Mouse (Mus musculus) ES-E14 (cell line): ENCODE data around the gene Tor3a.

Experiments
- HCFC1 ChIP-seq: IDR thresholded peaks from 2 replicates; pipeline ENCODE4 v1.6.1; 2012; ENCODE audit warnings: low read length, inconsistent platforms, borderline replicate concordance; ENCODE audit not compliant: insufficient read depth
- MAFK ChIP-seq: IDR thresholded peaks from 2 replicates; pipeline ENCODE4 v1.6.1; 2014; ENCODE audit warnings: mild to moderate bottlenecking, low read depth, low read length, inconsistent platforms; ENCODE audit not compliant: insufficient read depth
- ZC3H11A ChIP-seq: IDR thresholded peaks from 2 replicates; pipeline ENCODE4 v1.6.1; 2012; ENCODE audit warnings: low read depth, mild to moderate bottlenecking, inconsistent platforms, low read length, borderline replicate concordance
- ZNF384 ChIP-seq: IDR thresholded peaks from 2 replicates; pipeline ENCODE4 v1.6.1; 2012; ENCODE audit warnings: low read depth, low read length, inconsistent platforms

DNA sequence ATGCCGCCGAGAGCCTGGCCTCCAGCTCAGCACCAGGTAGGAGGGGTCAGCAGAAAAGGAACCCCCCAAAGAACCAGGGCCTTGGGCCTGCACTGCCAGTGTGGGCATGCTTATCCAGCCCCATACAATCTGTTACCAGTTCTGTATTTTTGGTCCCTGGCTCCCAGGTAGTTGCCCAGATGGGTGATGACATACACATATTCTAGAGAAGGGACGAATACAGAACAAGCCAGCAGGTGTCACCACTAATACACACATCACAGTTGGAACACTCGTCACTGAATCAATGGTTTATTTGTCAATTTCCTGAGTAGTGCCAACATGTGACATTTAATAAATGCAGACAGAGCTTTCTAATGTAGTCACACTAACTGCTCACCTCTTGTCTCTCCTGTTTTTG is 33.6 kb downstream of the Tor3a start:
- TF ChIP-seq MAFK (no peak), ZC3H11A (0 out of 2 replicates have a peak, but pooled peaks have one; percentile 9), ZNF384 (no peak), HCFC1 (no peak)
